Mouse (Mus musculus) brain, embryonic 14.5 days (tissue): ENCODE measurements around the gene Tdrd1.

Experiments
- CTCF ChIP-seq: fragments of 200-500 bp; IDR thresholded peaks from 2 replicates; pipeline ENCODE4 v1.5.1; 2012; ENCODE audit warnings: inconsistent platforms, mild to moderate bottlenecking, moderate library complexity, borderline replicate concordance; ENCODE audit not compliant: insufficient read depth, insufficient read length; ENCODE audit errors: extremely low read depth
- POLR2A ChIP-seq: fragments of 200-500 bp; IDR thresholded peaks from 2 replicates; pipeline ENCODE4 v1.6.1; 2012; ENCODE audit warnings: mild to moderate bottlenecking, inconsistent platforms, borderline replicate concordance; ENCODE audit not compliant: poor library complexity, insufficient read depth, insufficient read length, severe bottlenecking; ENCODE audit errors: extremely low read depth

DNA sequence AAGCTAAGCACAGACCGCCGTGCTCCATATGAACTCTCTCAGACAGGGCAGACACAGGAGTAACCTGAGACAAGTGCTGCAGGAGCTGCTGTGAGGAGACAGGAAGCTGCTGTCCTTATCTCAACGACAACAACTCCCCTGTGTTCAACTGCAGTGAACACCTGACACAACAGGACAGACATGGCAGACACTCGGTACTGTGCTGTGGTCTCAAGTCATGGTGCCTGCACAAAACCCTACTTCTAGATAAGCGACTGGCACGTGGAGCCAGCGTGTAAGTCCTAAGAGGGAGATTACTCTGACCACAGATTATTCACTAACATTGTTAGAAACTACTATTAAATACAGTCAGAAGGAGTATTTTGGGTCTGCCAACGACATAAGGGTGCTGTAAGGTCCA is 25.8 kb upstream of the Tdrd1 start:
- TF ChIP-seq CTCF (no peak), POLR2A (no peak)
